Mouse (Mus musculus) inflammation-experienced regulatory T-cells, adult 16 weeks (primary cell): Measurements from ENCODE around the gene Siah2. TPM values are rescaled to one million over a fixed set of nuclear protein-coding genes. Genes with fewer than 3 reads are reported as not detected.

ENCODE experiments used
- polyA plus RNA-seq: library from polyadenylated mRNA; unstranded; fragments of 100-300 nt; shearing (Covaris generic); gene quantifications from one replicate; pipeline ENCODE4 v1.2.1, GENCODE M21; 2017

Gene Siah2
- 0.68 TPM for polyA plus RNA-seq

GRCm38 (mm10) chr3:58691997-58692721 is at the start of gene Siah2:
TSS of gene Siah2 (minus strand) at chr3:58692400.

GRCm38 (mm10) chr3:58636406-58637295 is 55.5 kb downstream of the Siah2 start, which contains the start of gene Erich6:
TSS of gene Erich6 (minus strand) at chr3:58637207.

Other genes with a start within 250 kb of the Siah2 start
- 32.8 TPM for gene Eif2a, start 166.6 kb downstream of the Siah2 start, polyA plus RNA-seq
- 101 TPM for gene Serp1, start 166.5 kb downstream of the Siah2 start, polyA plus RNA-seq
- 17.3 TPM for gene Selenot, start 115.8 kb downstream of the Siah2 start, polyA plus RNA-seq
- not detected for gene Erich6, start 55.2 kb downstream of the Siah2 start, polyA plus RNA-seq
- gene Mindy4b-ps, start 129.9 kb upstream of the Siah2 start, polyA plus RNA-seq = not detected
- not detected for gene Clrn1, start 192.9 kb upstream of the Siah2 start, polyA plus RNA-seq